Mouse (Mus musculus) splenic B cell, adult 2 months (primary cell): ENCODE data around the gene Obp1b.
"Not testable (repeated sequence)": the region's sequence is repeated elsewhere in the genome, so short reads cannot be mapped to it uniquely, and the experiment has no call there.

Source experiments
- DNase-seq: peaks from one replicate; pipeline ENCODE4 v3.0.0-alpha.2; 2011; ENCODE audit warnings: low read depth, low spot score
- H3K27me3 ChIP-seq: 2 replicates; pipeline ENCODE4 v1.6.1; 2012; ENCODE audit warnings: mild to moderate bottlenecking, low read length, moderate library complexity, mixed read lengths; ENCODE audit not compliant: control insufficient read depth, poor library complexity, insufficient read depth, severe bottlenecking
- H3K36me3 ChIP-seq: 2 replicates; pipeline ENCODE4 v1.6.1; 2012; ENCODE audit warnings: mild to moderate bottlenecking, low read length, moderate library complexity, mixed read lengths; ENCODE audit not compliant: control insufficient read depth, poor library complexity, insufficient read depth, severe bottlenecking

Obp1b gene

DNA sequence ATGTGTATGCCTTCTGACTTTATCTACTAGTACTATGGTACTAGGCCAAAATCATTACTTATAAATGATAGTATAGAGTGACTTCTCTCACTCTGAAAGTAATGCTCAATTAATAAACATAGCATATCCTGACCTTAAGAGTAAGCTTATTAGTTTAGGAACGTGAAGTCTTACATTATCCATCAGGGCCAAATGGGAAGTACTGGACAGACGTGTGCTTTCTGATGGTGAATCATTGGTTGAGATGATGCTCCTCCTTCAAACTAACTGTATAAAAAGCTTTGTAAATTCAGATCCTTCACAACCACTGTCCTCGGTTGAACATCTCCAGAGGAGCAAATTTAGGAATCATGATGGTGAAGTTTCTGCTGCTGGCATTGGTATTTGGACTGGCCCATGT lies at the start of gene Obp1b:
Gene Obp1b (plus strand): TSS at position 301 of the 400 bp plus-strand sequence.
- DNase-seq, H3K36me3 ChIP-seq, H3K27me3 ChIP-seq: not testable (repeated sequence)

DNA sequence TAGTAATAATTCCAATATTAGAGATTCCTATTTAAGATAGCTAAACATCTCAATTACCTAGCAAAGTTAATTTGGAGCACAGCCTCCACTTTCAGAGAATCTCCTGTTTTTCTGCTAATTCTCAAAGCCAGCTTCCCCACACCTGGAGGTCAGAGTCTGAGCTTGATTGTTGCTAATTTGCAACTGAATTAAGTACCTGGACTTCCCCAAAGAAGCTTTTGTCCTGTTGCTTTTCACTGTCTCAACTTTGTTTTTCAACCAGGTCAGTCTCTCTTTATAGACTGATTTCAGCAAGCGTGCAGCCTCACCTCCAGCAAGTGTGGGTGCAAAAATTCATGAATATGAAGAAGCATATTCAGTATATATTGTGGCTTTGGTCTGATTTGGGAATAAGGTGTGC lies 15.6 kb downstream of the Obp1b start:
- DNase-seq, H3K36me3 ChIP-seq: not testable (repeated sequence)

DNA sequence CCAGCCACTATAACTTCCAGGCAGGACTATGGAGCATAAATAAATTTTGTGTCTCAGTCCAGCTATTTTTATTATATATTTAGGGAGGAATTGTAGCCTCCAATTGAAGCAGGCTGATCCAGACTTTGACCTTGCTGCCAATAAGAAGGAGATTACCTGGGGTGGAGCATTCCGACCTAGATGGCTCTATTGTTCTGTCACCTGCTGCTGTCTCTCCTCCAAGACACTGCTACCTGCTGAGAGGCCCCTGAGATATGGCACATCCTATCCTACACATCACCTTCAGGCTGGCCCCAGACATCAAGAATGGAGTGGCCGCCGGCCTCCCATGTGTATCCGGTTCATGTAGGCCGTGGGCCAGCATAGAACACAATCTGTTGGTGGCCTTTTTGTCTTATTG lies 16.3 kb downstream of the Obp1b start:
- no peaks in the 10 kb centered on the region for H3K36me3 ChIP-seq
- DNase-seq, result no peak
- no peaks in the 10 kb centered on the region for H3K27me3 ChIP-seq

More for the DNA sequence above, 15.6 kb downstream of the Obp1b start:
- not testable (repeated sequence) for H3K27me3 ChIP-seq
